Mouse (Mus musculus) right cerebral cortex, postnatal 14 days (tissue): ENCODE data around the gene Gm17535.
"Not testable (repeated sequence)": the region's sequence is repeated elsewhere in the genome, so short reads cannot be mapped to it uniquely, and the experiment has no call there.

Experiments
- DNase-seq: peaks from one replicate; pipeline ENCODE4 v3.0.0; 2022

Gene Gm17535

GRCm38 (mm10) chr9:3024912-3025467 is 9.4 kb upstream of the Gm17535 start, which contains the start of gene Gm10717:
Gene Gm10717 (plus strand): TSS chr9:3025417.
- DNase-seq, result peak; percentile 2

GRCm38 (mm10) chr9:3025653-3026052 is 8.7 kb upstream of the Gm17535 start:
- peak; percentile 2 for DNase-seq

GRCm38 (mm10) chr9:3026136-3026535 is 8.3 kb upstream of the Gm17535 start:
- DNase-seq, result not testable (repeated sequence)

GRCm38 (mm10) chr9:3026741-3027140 is 7.7 kb upstream of the Gm17535 start:
- DNase-seq, result not testable (repeated sequence)

GRCm38 (mm10) chr9:3027200-3027599 is 7.2 kb upstream of the Gm17535 start:
- not testable (repeated sequence) for DNase-seq

DNA sequence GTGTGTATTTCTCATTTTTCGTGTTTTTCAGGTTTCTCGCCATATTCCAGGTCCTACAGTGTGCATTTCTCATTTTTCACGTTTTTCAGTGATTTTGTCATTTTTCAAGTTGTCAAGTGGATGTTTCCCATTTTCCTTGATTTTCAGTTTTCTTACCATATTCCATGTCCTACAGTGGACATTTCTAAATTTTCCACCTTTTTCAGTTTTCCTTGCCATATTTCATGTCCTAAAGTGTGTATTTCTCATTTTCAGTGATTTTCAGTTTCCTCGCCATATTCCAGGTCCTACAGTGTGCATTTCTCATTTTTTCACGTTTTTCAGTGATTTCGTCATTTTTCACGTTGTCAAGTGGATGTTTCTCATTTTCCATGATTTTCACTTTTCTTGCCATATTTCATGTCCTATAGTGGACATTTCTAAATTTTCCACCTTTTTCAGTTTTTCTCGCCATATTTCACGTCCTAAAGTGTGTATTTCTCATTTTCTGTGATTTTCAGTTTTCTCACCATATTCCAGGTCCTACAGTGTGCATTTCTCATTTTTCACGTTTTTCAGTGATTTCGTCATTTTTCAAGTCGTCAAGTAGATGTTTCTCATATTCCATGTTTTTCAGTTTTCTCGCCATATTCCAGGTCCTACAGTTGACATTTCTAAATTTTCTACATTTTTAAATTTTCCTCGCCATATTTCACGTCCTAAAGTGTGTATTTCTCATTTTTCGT is 5.0 kb upstream of the Gm17535 start:
- DNase-seq, result not testable (repeated sequence)

GRCm38 (mm10) chr9:3030677-3031318 is 3.6 kb upstream of the Gm17535 start:
- not testable (repeated sequence) for DNase-seq

- DNase-seq, result not testable (repeated sequence)
Measured at GRCm38 (mm10) chr9:3036577-3036976, 2.2 kb downstream of the Gm17535 start, which contains the start of gene Gm10715. Gene Gm10715 (plus strand): TSS chr9:3036877.

DNA sequence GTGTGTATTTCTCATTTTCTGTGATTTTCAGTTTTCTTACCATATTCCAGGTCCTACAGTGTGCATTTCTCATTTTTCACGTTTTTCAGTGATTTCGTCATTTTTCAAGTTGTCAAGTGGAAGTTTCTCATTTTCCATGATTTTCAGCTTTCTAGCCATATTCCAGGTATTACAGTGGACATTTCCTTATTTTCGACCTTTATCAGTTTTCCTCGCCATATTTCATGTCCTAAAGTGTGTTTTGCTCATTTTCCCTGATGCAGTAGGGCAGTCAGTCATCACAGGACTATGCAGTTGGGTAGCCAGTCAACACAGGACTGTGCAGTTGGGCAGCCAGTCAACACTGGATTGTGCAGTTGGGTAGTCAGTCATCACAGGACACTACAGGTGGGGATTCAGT is 3.8 kb downstream of the Gm17535 start:
- DNase-seq, result not testable (repeated sequence)
